Mouse (Mus musculus) right cerebral cortex, postnatal 4 days (tissue): ENCODE measurements around the gene Marveld1.

Experiments
- DNase-seq: peaks from one replicate; pipeline ENCODE4 v3.0.0-alpha.2; 2022

Marveld1 gene

GRCm38 (mm10) chr19:42147170-42147768, at the start of gene Marveld1:
Marveld1 (plus strand) TSS chr19:42147400.
- peak; percentile 47 for DNase-seq

- no peak for DNase-seq
These were observed 47.8 kb upstream of the Marveld1 start for GRCm38 (mm10) chr19:42099406-42099805.

- no peak for DNase-seq
These were observed 42.5 kb upstream of the Marveld1 start for GRCm38 (mm10) chr19:42104681-42105080.

- DNase-seq: no peak
These were observed 31.3 kb upstream of the Marveld1 start for GRCm38 (mm10) chr19:42115783-42116335.

GRCm38 (mm10) chr19:42118142-42118541, 29.1 kb upstream of the Marveld1 start:
- DNase-seq: no peak

GRCm38 (mm10) chr19:42118596-42118995, 28.6 kb upstream of the Marveld1 start:
- no peak for DNase-seq

- DNase-seq: no peak
These were observed 26.7 kb upstream of the Marveld1 start for GRCm38 (mm10) chr19:42120451-42120850.

GRCm38 (mm10) chr19:42124684-42125083, 22.5 kb upstream of the Marveld1 start:
- no peak for DNase-seq

GRCm38 (mm10) chr19:42125501-42126218, 21.5 kb upstream of the Marveld1 start:
- DNase-seq: no peak

- no peak for DNase-seq
These were observed 21.0 kb upstream of the Marveld1 start for GRCm38 (mm10) chr19:42126219-42126605.

- DNase-seq: no peak
These were observed 20.2 kb upstream of the Marveld1 start for GRCm38 (mm10) chr19:42127024-42127423.

GRCm38 (mm10) chr19:42128052-42128740, 19.0 kb upstream of the Marveld1 start:
- no peak for DNase-seq

GRCm38 (mm10) chr19:42128787-42129508, 18.3 kb upstream of the Marveld1 start, which contains the start of gene Avpi1:
Avpi1 (minus strand) TSS chr19:42129059.
- peak; percentile 97 for DNase-seq

GRCm38 (mm10) chr19:42129509-42130293, 17.5 kb upstream of the Marveld1 start:
- no peak for DNase-seq

GRCm38 (mm10) chr19:42130294-42130606, 16.9 kb upstream of the Marveld1 start:
- DNase-seq: no peak

GRCm38 (mm10) chr19:42131101-42131500, 16.1 kb upstream of the Marveld1 start:
- no peak for DNase-seq

GRCm38 (mm10) chr19:42135070-42135469, 12.1 kb upstream of the Marveld1 start:
- DNase-seq: no peak

- no peak for DNase-seq
These were observed 11.1 kb upstream of the Marveld1 start for GRCm38 (mm10) chr19:42136126-42136525.

GRCm38 (mm10) chr19:42137167-42137672, 10.0 kb upstream of the Marveld1 start:
- DNase-seq: no peak

GRCm38 (mm10) chr19:42138517-42139285, 8.5 kb upstream of the Marveld1 start:
- no peak for DNase-seq
